Comparison of ENCODE assay signal across 11 mouse cellular contexts in the genomic region with DNA sequence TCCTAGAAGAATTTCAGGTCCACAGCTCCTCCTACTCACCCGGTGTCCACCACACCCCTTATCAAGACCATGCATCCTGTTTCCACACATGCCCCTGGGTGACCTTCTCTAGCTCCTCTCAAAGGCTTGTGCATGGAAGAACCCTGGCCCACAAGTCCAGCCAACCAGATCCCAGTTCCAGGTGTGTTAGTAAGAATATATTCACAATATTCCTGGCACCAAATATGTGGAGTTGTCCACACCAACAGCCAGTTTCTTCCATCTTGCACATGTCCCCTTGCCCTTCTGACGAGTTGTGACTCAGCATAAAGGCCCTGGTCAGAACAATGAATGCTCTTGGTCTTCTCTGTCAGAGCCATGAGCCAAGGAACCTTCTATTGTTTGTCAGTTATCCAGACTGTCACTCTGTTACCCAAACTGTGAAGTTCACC. TPM values are rescaled to one million over a fixed set of nuclear protein-coding genes. Genes with fewer than 3 reads are reported as not detected.
DNase-seq lines count a peak whose midpoint lies in the region; ATAC-seq and TF ChIP-seq lines count a peak whose summit lies in the region.
"Had no signal": no experiment of that assay in that cellular context is flagged by ENCODE, and none has a peak within 500 bp of the region (broad histone marks: within the 10 kb centered on the region; RNA-seq: fewer than 3 reads in every experiment).

No protein-coding gene starts in this region.

- ATAC-seq in intestine, embryonic 16.5 days = 0 out of 2 replicates have a peak, but pooled peaks have one; percentile 42

- 70% methylated on average over 2 of the region's 2 CpGs for WGBS in intestine, embryonic 16.5 days

- no peaks in the 10 kb centered on the region for H3K9me3 ChIP-seq in ES-E14 (ENCODE audit: control insufficient read depth, insufficient read depth, low read depth, low read length)
- no peaks in the 10 kb centered on the region for H3K9me3 ChIP-seq in intestine, embryonic 16.5 days (ENCODE audit: control insufficient read depth, low read length)
- H3K9me3 ChIP-seq in megakaryocyte, embryonic 14.5 days = no peaks in the 10 kb centered on the region

- no peaks in the 10 kb centered on the region; the same call in 1 of the 2 replicates for H3K36me3 ChIP-seq in ES-E14 (ENCODE audit: control insufficient read depth, insufficient read depth, low read length, poor library complexity, severe bottlenecking)
- no peaks in the 10 kb centered on the region for H3K36me3 ChIP-seq in intestine, embryonic 16.5 days (ENCODE audit: control insufficient read depth, insufficient read depth, low read length)
- peaks cover 6% of the 10 kb centered on the region for H3K36me3 ChIP-seq in megakaryocyte, embryonic 14.5 days (replicated peaks; ENCODE audit: low read length)

- no peak overlapping the region for H3K9ac ChIP-seq in ES-E14 (ENCODE audit: insufficient read depth, low read depth, low read length, poor library complexity, severe bottlenecking)
- no peak overlapping the region for H3K9ac ChIP-seq in intestine, embryonic 16.5 days (ENCODE audit: low read depth, low read length)

- H3K27ac ChIP-seq in ES-E14 (ENCODE audit: insufficient read depth, low read depth, low read length, poor library complexity, severe bottlenecking) = no peak overlapping the region
- no peak overlapping the region for H3K27ac ChIP-seq in intestine, embryonic 16.5 days (ENCODE audit: low read length)

- H3K27me3 ChIP-seq in intestine, embryonic 16.5 days (replicated peaks; ENCODE audit: control insufficient read depth, insufficient read depth, low read length) = no peaks in the 10 kb centered on the region
- no peaks in the 10 kb centered on the region for H3K27me3 ChIP-seq in megakaryocyte, embryonic 14.5 days (replicated peaks)

- in situ Hi-C loops in ES-E14 (cut with MboI; ENCODE audit: low sequenced_read_pairs in 2 of 2, unreplicated experiment in 2 of 2) = no loop called here

- no peak overlapping the region for H3K4me3 ChIP-seq in ES-E14 (ENCODE audit: insufficient read depth in 1 of 2, low read depth in 1 of 2, low read length in 2 of 2, poor library complexity in 1 of 2, severe bottlenecking in 1 of 2)
- no peak overlapping the region for H3K4me3 ChIP-seq in intestine, embryonic 16.5 days (ENCODE audit: low read length)
- H3K4me3 ChIP-seq in megakaryocyte, embryonic 14.5 days (replicated peaks) = peak overlapping the region; percentile 71

- DNase-seq in 416B (ENCODE audit: low read depth) (peak; percentile 96), ES-E14 (ENCODE audit: low read depth, low spot score) (no peak)
- DNase-seq in urinary bladder, postnatal 14 days (ENCODE audit: low spot score) = no peak
- no peak for DNase-seq in kidney, postnatal 14 days
- no peak for DNase-seq in layer of hippocampus, adult 9-10 months (ENCODE audit: low spot score)
- DNase-seq: cerebellum, postnatal 14 days; gastrocnemius, postnatal 10 days; heart, postnatal 36 days; retina, postnatal 1 day had no signal

- H3K4me2 ChIP-seq in intestine, embryonic 16.5 days (ENCODE audit: low read depth, low read length) = no peak overlapping the region

- peaks cover 0 to 6% of the 10 kb centered on the region in 2 experiments; a peak in 3 of 4 replicates for H3K4me1 ChIP-seq in ES-E14 (ENCODE audit: control insufficient read depth in 2 of 2, insufficient read depth in 2 of 2, low read length in 2 of 2, poor library complexity in 1 of 2)
- no peaks in the 10 kb centered on the region for H3K4me1 ChIP-seq in intestine, embryonic 16.5 days (ENCODE audit: control insufficient read depth, insufficient read depth, low read length)
- peaks cover 93% of the 10 kb centered on the region for H3K4me1 ChIP-seq in megakaryocyte, embryonic 14.5 days

TF ChIP-seq in ES-E14, 5 proteins besides CTCF, POLR2A, EP300 and RAD21:
- TF ChIP-seq ZC3H11A (IDR thresholded peaks at IDR 0.05; ENCODE audit: borderline replicate concordance, low read depth, low read length) (no peak), HCFC1 (IDR thresholded peaks at IDR 0.05; ENCODE audit: borderline replicate concordance, insufficient read depth, low read length) (no peak), CHD2 (IDR thresholded peaks at IDR 0.05; ENCODE audit: low read depth, low read length) (no peak), ZNF384 (IDR thresholded peaks at IDR 0.05; ENCODE audit: low read depth, low read length) (no peak), MAFK (IDR thresholded peaks at IDR 0.05; ENCODE audit: insufficient read depth, low read depth, low read length) (peak; percentile 26; the same call in 1 of the 2 replicates)

RNA-seq across cellular contexts. Expression of gene Cd47, which starts 30.5 kb away (rescaled TPM):
- 13.6 and 16.0 TPM in 2 replicates for total RNA-seq in ES-E14 (2012; rRNA removed)
- 76.5 and 80.3 TPM in 2 replicates for polyA plus RNA-seq in intestine, embryonic 16.5 days (2015; fragmentation: Nextera tagmentation; extraction: Ambion mirVana)
- 98.5 and 119 TPM in 2 replicates for polyA plus RNA-seq in megakaryocyte, embryonic 14.5 days (2012; ENCODE audit: insufficient read depth, low replicate concordance)
